Mouse (Mus musculus) megakaryocyte progenitor cell, adult 5-6 weeks (primary cell): ENCODE measurements around the gene Ythdc1. TPM values are rescaled to one million over a fixed set of nuclear protein-coding genes. Genes with fewer than 3 reads are reported as not detected.

Experiments
- ATAC-seq: replicated peaks from 2 replicates; pipeline ENCODE4 v1.8.0; 2016; ENCODE audit warnings: mild to moderate bottlenecking, moderate TSS enrichment, inconsistent platforms; ENCODE audit not compliant: poor library complexity
- total RNA-seq, 2 experiments: library from RNA; stranded (forward) in 1 of 2; stranded (reverse) in 1 of 2; fragments of 157-497, 149-512 nt in 1 of 2; fragments of 200-1000 nt in 1 of 2; gene quantifications; 2 replicates each; pipeline versions ENCODE4 v1.2.3 to v1.2.4; 2015 to 2017

Gene Ythdc1
- total RNA-seq, 2 experiments from 2014 or later = 107 to 141 TPM

DNA sequence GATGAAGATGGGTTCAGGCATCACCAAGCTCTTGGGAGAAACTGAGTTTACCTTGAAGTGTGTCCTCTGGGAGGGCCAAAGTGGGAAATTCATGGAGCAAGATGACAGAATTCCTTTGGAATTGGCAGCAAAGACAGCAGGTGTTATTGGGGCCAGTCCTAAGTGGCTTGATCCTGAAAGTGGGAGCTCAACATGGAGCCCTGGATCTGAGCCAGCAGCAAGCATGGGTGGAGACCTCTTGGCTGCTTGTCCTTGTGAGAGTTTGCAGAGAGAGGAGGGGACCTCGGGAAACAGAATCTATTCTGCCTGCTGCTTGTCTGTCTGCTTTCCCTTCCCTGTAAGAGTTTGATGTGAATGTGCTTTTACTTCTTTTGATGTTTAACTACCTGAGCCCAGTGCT, 67.9 kb downstream of the Ythdc1 start:
- no peak for ATAC-seq

Other genes starting within 250 kb of the Ythdc1 start
- not detected in 2 replicates for gene Tmprss11f, start 171.8 kb upstream of the Ythdc1 start, total RNA-seq (2015)
- not detected in 2 replicates for gene Tmprss11f, start 171.8 kb upstream of the Ythdc1 start, total RNA-seq (2017)
- gene Tmprss11b, start 127.9 kb upstream of the Ythdc1 start, total RNA-seq (2015) = not detected in 2 replicates
- gene Tmprss11b, start 127.9 kb upstream of the Ythdc1 start, total RNA-seq (2017) = not detected in 2 replicates
- not detected in 2 replicates for gene Tmprss11e, start 58.4 kb upstream of the Ythdc1 start, total RNA-seq (2015)
- not detected in 2 replicates for gene Tmprss11e, start 58.4 kb upstream of the Ythdc1 start, total RNA-seq (2017)
- gene Ugt2b34, start 102.7 kb downstream of the Ythdc1 start, total RNA-seq (2015) = not detected in 2 replicates
- gene Ugt2b34, start 102.7 kb downstream of the Ythdc1 start, total RNA-seq (2017) = not detected in 2 replicates
- not detected in 2 replicates for gene Ugt2b1, start 122.3 kb downstream of the Ythdc1 start, total RNA-seq (2015)
- not detected in 2 replicates for gene Ugt2b1, start 122.3 kb downstream of the Ythdc1 start, total RNA-seq (2017)
- gene Ugt2b35, start 196.6 kb downstream of the Ythdc1 start, total RNA-seq (2015) = not detected in 2 replicates
- not detected in 2 replicates for gene Ugt2b35, start 196.6 kb downstream of the Ythdc1 start, total RNA-seq (2017)